Mouse (Mus musculus) brain, embryonic 14.5 days (tissue): Measurements from ENCODE around the gene Kcnmb3.

Source experiments
- CTCF ChIP-seq: fragments of 200-500 bp; IDR thresholded peaks from 2 replicates; pipeline ENCODE4 v1.5.1; 2012; ENCODE audit warnings: inconsistent platforms, mild to moderate bottlenecking, moderate library complexity, borderline replicate concordance; ENCODE audit not compliant: insufficient read depth, insufficient read length; ENCODE audit errors: extremely low read depth
- POLR2A ChIP-seq: fragments of 200-500 bp; IDR thresholded peaks from 2 replicates; pipeline ENCODE4 v1.6.1; 2012; ENCODE audit warnings: mild to moderate bottlenecking, inconsistent platforms, borderline replicate concordance; ENCODE audit not compliant: poor library complexity, insufficient read depth, insufficient read length, severe bottlenecking; ENCODE audit errors: extremely low read depth

DNA sequence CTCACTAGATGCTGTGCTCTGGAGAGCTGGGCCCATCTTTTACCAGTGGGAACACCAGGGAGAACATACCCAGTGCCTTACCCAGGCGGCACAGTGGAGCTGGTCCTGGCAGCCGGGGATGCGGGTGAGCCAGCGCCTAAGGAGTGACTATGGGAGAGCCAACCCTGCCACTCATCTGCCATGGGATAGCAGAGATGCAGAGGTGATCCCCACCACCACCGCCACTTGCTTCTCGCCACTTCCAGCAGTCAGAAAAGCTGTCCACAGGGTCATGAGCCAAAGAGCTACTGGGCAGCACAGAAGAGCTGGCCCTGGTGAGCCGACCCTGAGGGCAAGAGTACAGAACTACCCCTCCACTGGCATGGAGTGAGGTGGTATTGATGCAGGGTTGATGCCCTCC lies 12.1 kb downstream of the Kcnmb3 start:
- no peak for TF ChIP-seq POLR2A
- no peak for TF ChIP-seq CTCF
